Mouse (Mus musculus): ENCODE measurements at regions not wholly inside any gene's neighbourhood (a gene's known extent, or its start where the extent isn't known, plus 50 kb on each side); places are given as distances from the start of the nearest gene placed in this dataset.

- TF ChIP-seq CTCF (IDR thresholded peaks at IDR 0.05; ENCODE audit: low read depth) (no peak), EP300 (IDR thresholded peaks at IDR 0.05; ENCODE audit: low read depth) (no peak)
These were observed 73.2 kb upstream of the Runx3 start for GRCm38 (mm10) chr4:135047251-135047650.

Data from heart, postnatal 0 days (tissue).